In genomic region chr13:8538481-8538880, GRCm38 (mm10) we compare ENCODE assay signal across 18 mouse cellular contexts.
A peak's percentile ranks its signal among the peaks of the same experiment; 100 is the strongest.
DNase-seq lines count a peak whose midpoint lies in the region; ATAC-seq and TF ChIP-seq lines count a peak whose summit lies in the region.
"Had no signal": no experiment of that assay in that cellular context is flagged by ENCODE, and none has a peak within 500 bp of the region (broad histone marks: within the 10 kb centered on the region; RNA-seq: fewer than 3 reads in every experiment).

No protein-coding gene starts in this region.

- no peak for DNase-seq in frontal cortex, postnatal 36 days (ENCODE audit: low spot score in 2 of 2)
- DNase-seq in limb, embryonic 10.5 days (ENCODE audit: low spot score), result no peak
- DNase-seq in forebrain, postnatal 0 days, result peak; percentile 30
- no peak for DNase-seq in lung, postnatal 25 days (ENCODE audit: low spot score)
- DNase-seq: adrenal gland, adult 2 months; cerebellum, adult 11-12 months; cerebellum, adult 9-10 months; cerebellum, postnatal 25 days; gastrocnemius, postnatal 14 days; heart, adult 2 months; heart, postnatal 14 days; kidney, adult 18-20 months had no signal

- no peak overlapping the region for H3K27ac ChIP-seq in limb, embryonic 15.5 days
- H3K27ac ChIP-seq in limb, embryonic 10.5 days, result no peak overlapping the region
- H3K27ac ChIP-seq in forebrain, postnatal 0 days (ENCODE audit: low read depth, low read length), result no peak overlapping the region
- H3K27ac ChIP-seq: embryonic facial prominence, embryonic 12.5 days; heart, adult 2 months; heart, embryonic 15.5 days; hindbrain, embryonic 14.5 days had no signal

- H3K27me3 ChIP-seq in limb, embryonic 15.5 days, result no peaks in the 10 kb centered on the region
- H3K27me3 ChIP-seq in limb, embryonic 10.5 days (ENCODE audit: low read depth, poor library complexity, severe bottlenecking), result no peaks in the 10 kb centered on the region
- H3K27me3 ChIP-seq in forebrain, postnatal 0 days (ENCODE audit: insufficient read depth, low read length), result no peaks in the 10 kb centered on the region
- H3K27me3 ChIP-seq: embryonic facial prominence, embryonic 12.5 days; heart, embryonic 15.5 days had no signal

- WGBS in limb, embryonic 15.5 days, result 84% methylated on average over 2 of the region's 2 CpGs
- 87% methylated on average over 2 of the region's 2 CpGs for WGBS in limb, embryonic 10.5 days
- 70% methylated on average over 2 of the region's 2 CpGs for WGBS in forebrain, postnatal 0 days

- H3K4me1 ChIP-seq in limb, embryonic 15.5 days, result 0 out of 2 replicates have a peak, but pooled peaks cover 4% of the 10 kb centered on the region
- no peaks in the 10 kb centered on the region for H3K4me1 ChIP-seq in limb, embryonic 10.5 days
- H3K4me1 ChIP-seq in forebrain, postnatal 0 days (ENCODE audit: insufficient read depth), result no peaks in the 10 kb centered on the region
- H3K4me1 ChIP-seq: embryonic facial prominence, embryonic 12.5 days; heart, embryonic 15.5 days had no signal

- H3K4me2 ChIP-seq in limb, embryonic 15.5 days, result no peak overlapping the region
- no peak overlapping the region for H3K4me2 ChIP-seq in forebrain, postnatal 0 days (ENCODE audit: low read depth)
- H3K4me2 ChIP-seq: embryonic facial prominence, embryonic 12.5 days; heart, embryonic 11.5 days; heart, embryonic 15.5 days; hindbrain, embryonic 14.5 days had no signal

- H3K9ac ChIP-seq in limb, embryonic 15.5 days, result no peak overlapping the region
- no peak overlapping the region for H3K9ac ChIP-seq in forebrain, postnatal 0 days
- H3K9ac ChIP-seq: embryonic facial prominence, embryonic 12.5 days; heart, embryonic 15.5 days; hindbrain, embryonic 14.5 days had no signal

- H3K4me3 ChIP-seq in limb, embryonic 15.5 days, result no peak overlapping the region
- no peak overlapping the region for H3K4me3 ChIP-seq in limb, embryonic 10.5 days
- H3K4me3 ChIP-seq in forebrain, postnatal 0 days (ENCODE audit: low read depth, low read length), result no peak overlapping the region
- H3K4me3 ChIP-seq: embryonic facial prominence, embryonic 12.5 days; heart, adult 2 months; heart, embryonic 15.5 days had no signal

- no peak for TF ChIP-seq CTCF in forebrain, postnatal 0 days (IDR thresholded peaks at IDR 0.05; ENCODE audit: low read depth)

- H3K36me3 ChIP-seq in limb, embryonic 15.5 days, result no peaks in the 10 kb centered on the region
- no peaks in the 10 kb centered on the region for H3K36me3 ChIP-seq in limb, embryonic 10.5 days
- H3K36me3 ChIP-seq in forebrain, postnatal 0 days (ENCODE audit: insufficient read depth), result no peaks in the 10 kb centered on the region
- H3K36me3 ChIP-seq: embryonic facial prominence, embryonic 12.5 days; heart, embryonic 15.5 days had no signal

- peak; percentile 39 for ATAC-seq in frontal cortex, adult (ENCODE audit: low TSS enrichment)
- ATAC-seq in limb, embryonic 15.5 days (ENCODE audit: insufficient number of reproducible peaks, low FRiP score, low TSS enrichment, low read depth), result 0 out of 2 replicates have a peak, but pooled peaks have one; percentile 35
- peak; percentile 60 for ATAC-seq in forebrain, postnatal 0 days

- no peaks in the 10 kb centered on the region for H3K9me3 ChIP-seq in limb, embryonic 15.5 days
- H3K9me3 ChIP-seq in limb, embryonic 10.5 days (replicated peaks), result no peaks in the 10 kb centered on the region
- H3K9me3 ChIP-seq in forebrain, postnatal 0 days (ENCODE audit: low read length), result no peaks in the 10 kb centered on the region
- H3K9me3 ChIP-seq: embryonic facial prominence, embryonic 12.5 days; heart, embryonic 15.5 days had no signal
